Mouse (Mus musculus) MEL (cell line): Measurements from ENCODE around the gene Adam8. TPM values are rescaled to one million over a fixed set of nuclear protein-coding genes. Genes with fewer than 3 reads are reported as not detected.

Experiments used
- DNase-seq: peaks from one replicate; pipeline ENCODE4 v3.0.0; 2011; ENCODE audit warnings: low read depth, low spot score
- H3K27ac ChIP-seq: 2 replicates; pipeline ENCODE4 v1.5.1; 2012; ENCODE audit warnings: low read depth, mild to moderate bottlenecking, control low read depth, low read length, moderate library complexity; ENCODE audit not compliant: control insufficient read depth
- H3K27me3 ChIP-seq, 2 experiments: fragments of 150-350 bp in 1 of 2; sonication (generic) in 1 of 2; 2 replicates each; pipeline ENCODE4 v1.6.1; 2012; ENCODE audit warnings: low read length in 2 of 2, mild to moderate bottlenecking in 2 of 2, improper control_type of control experiment in 1 of 2, moderate library complexity in 1 of 2; ENCODE audit not compliant: insufficient read depth in 2 of 2, control insufficient read depth in 1 of 2
- H3K36me3 ChIP-seq, 2 experiments: 2 replicates each; pipeline ENCODE4 v1.6.1; 2012 to 2014; ENCODE audit warnings: low read length in 2 of 2, improper control_type of control experiment in 1 of 2, inconsistent platforms in 1 of 2, mild to moderate bottlenecking in 1 of 2; ENCODE audit not compliant: insufficient read depth in 2 of 2, control insufficient read depth in 1 of 2
- H3K4me1 ChIP-seq, 2 experiments: fragments of 150-350 bp in 1 of 2; sonication (generic) in 1 of 2; 2 replicates each; pipeline ENCODE4 v1.6.1; 2012; ENCODE audit warnings: low read length in 2 of 2, improper control_type of control experiment in 1 of 2, mild to moderate bottlenecking in 1 of 2; ENCODE audit not compliant: insufficient read depth in 2 of 2, control insufficient read depth in 1 of 2
- H3K4me3 ChIP-seq, 2 experiments: fragments of 150-350 bp in 1 of 2; sonication (generic) in 1 of 2; 2 replicates each; pipeline ENCODE4 v1.5.1; 2012; ENCODE audit warnings: low read depth in 2 of 2, low read length in 2 of 2, mild to moderate bottlenecking in 2 of 2, moderate library complexity in 2 of 2, control low read depth in 1 of 2, improper control_type of control experiment in 1 of 2; ENCODE audit not compliant: control insufficient read depth in 1 of 2, insufficient read depth in 1 of 2
- H3K79me2 ChIP-seq: 2 replicates; pipeline ENCODE4 v1.6.1; 2012; ENCODE audit warnings: mild to moderate bottlenecking, low read length, moderate library complexity; ENCODE audit not compliant: control insufficient read depth, poor library complexity, insufficient read depth
- H3K9ac ChIP-seq: 2 replicates; pipeline ENCODE4 v1.6.1; 2012; ENCODE audit warnings: low read depth, mild to moderate bottlenecking, control low read depth, low read length, moderate library complexity; ENCODE audit not compliant: control insufficient read depth, poor library complexity, severe bottlenecking
- H3K9me3 ChIP-seq: fragments of 150-350 bp; sonication (generic); replicated peaks from 2 replicates; pipeline ENCODE4 v1.6.1; 2012; ENCODE audit warnings: mild to moderate bottlenecking, low read length, improper control_type of control experiment, moderate library complexity; ENCODE audit not compliant: insufficient read depth
- BHLHE40 ChIP-seq: IDR thresholded peaks from 2 replicates; pipeline ENCODE4 v1.6.1; 2012; ENCODE audit warnings: low read depth, mild to moderate bottlenecking, inconsistent platforms, low read length, improper control_type of control experiment, borderline replicate concordance
- CHD1 ChIP-seq: IDR thresholded peaks from 2 replicates; pipeline ENCODE4 v1.6.1; 2012; ENCODE audit warnings: low read depth, mild to moderate bottlenecking, inconsistent platforms, low read length, improper control_type of control experiment
- CHD2 ChIP-seq: IDR thresholded peaks from 2 replicates; pipeline ENCODE4 v1.6.1; 2011; ENCODE audit warnings: low read length, improper control_type of control experiment
- E2F4 ChIP-seq: IDR thresholded peaks from 2 replicates; pipeline ENCODE4 v1.6.1; 2011; ENCODE audit warnings: low read depth, low read length, improper control_type of control experiment, borderline replicate concordance
- ELF1 ChIP-seq: IDR thresholded peaks from 2 replicates; pipeline ENCODE4 v1.6.1; 2014; ENCODE audit warnings: low read depth, mild to moderate bottlenecking, inconsistent platforms, low read length, improper control_type of control experiment, moderate library complexity
- EP300 ChIP-seq, 2 experiments: IDR thresholded peaks; 2 replicates each; pipeline ENCODE4 v1.6.1; 2011; ENCODE audit warnings: improper control_type of control experiment in 2 of 2, low read length in 2 of 2, low read depth in 1 of 2, mild to moderate bottlenecking in 1 of 2
- ETS1 ChIP-seq: IDR thresholded peaks from 2 replicates; pipeline ENCODE4 v1.6.1; 2012; ENCODE audit warnings: low read depth, mild to moderate bottlenecking, inconsistent platforms, low read length, improper control_type of control experiment, moderate library complexity
- GATA1 ChIP-seq: IDR thresholded peaks from 2 replicates; pipeline ENCODE4 v1.6.1; 2011; ENCODE audit warnings: low read depth, low read length, improper control_type of control experiment
- HCFC1 ChIP-seq: IDR thresholded peaks from 2 replicates; pipeline ENCODE4 v1.6.1; 2012; ENCODE audit warnings: low read depth, mild to moderate bottlenecking, inconsistent platforms, low read length, improper control_type of control experiment, moderate library complexity
- JUND ChIP-seq: IDR thresholded peaks from 2 replicates; pipeline ENCODE4 v1.6.1; 2011; ENCODE audit warnings: low read depth, mild to moderate bottlenecking, improper control_type of control experiment, low read length
- KAT2A ChIP-seq: conservative IDR thresholded peaks from 2 replicates; pipeline ENCODE4 v1.6.1; 2012; ENCODE audit warnings: low read depth, low read length, improper control_type of control experiment, inconsistent platforms
- MAFK ChIP-seq: IDR thresholded peaks from 2 replicates; pipeline ENCODE4 v1.6.1; 2011; ENCODE audit warnings: low read depth, mild to moderate bottlenecking, low read length, improper control_type of control experiment, borderline replicate concordance
- MAX ChIP-seq: IDR thresholded peaks from 2 replicates; pipeline ENCODE4 v1.6.1; 2011; ENCODE audit warnings: low read length, improper control_type of control experiment
- NELFE ChIP-seq: IDR thresholded peaks from 2 replicates; pipeline ENCODE4 v1.6.1; 2011; ENCODE audit warnings: low read depth, low read length, improper control_type of control experiment
- POLR2A ChIP-seq, 2 experiments: IDR thresholded peaks; 2 replicates each; pipeline ENCODE4 v1.6.1; 2011 to 2012; ENCODE audit warnings: low read length in 2 of 2, mild to moderate bottlenecking in 2 of 2, control low read depth in 1 of 2, improper control_type of control experiment in 1 of 2, low read depth in 1 of 2, moderate library complexity in 1 of 2; ENCODE audit not compliant: control insufficient read depth in 1 of 2, insufficient read depth in 1 of 2, poor library complexity in 1 of 2
- POLR2AphosphoS2 ChIP-seq: IDR thresholded peaks from 2 replicates; pipeline ENCODE4 v1.6.1; 2011; ENCODE audit warnings: low read length, improper control_type of control experiment
- RCOR1 ChIP-seq: IDR thresholded peaks from 2 replicates; pipeline ENCODE4 v1.6.1; 2012; ENCODE audit warnings: low read depth, mild to moderate bottlenecking, inconsistent platforms, low read length, improper control_type of control experiment
- SIN3A ChIP-seq: IDR thresholded peaks from 2 replicates; pipeline ENCODE4 v1.6.1; 2012; ENCODE audit warnings: low read length, improper control_type of control experiment, inconsistent platforms
- TCF12 ChIP-seq: IDR thresholded peaks from 2 replicates; pipeline ENCODE4 v1.6.1; 2014; ENCODE audit warnings: low read depth, mild to moderate bottlenecking, inconsistent platforms, low read length, improper control_type of control experiment, moderate library complexity
- USF1 ChIP-seq: IDR thresholded peaks from 2 replicates; pipeline ENCODE4 v1.6.1; 2014; ENCODE audit warnings: low read depth, mild to moderate bottlenecking, inconsistent platforms, low read length, improper control_type of control experiment, moderate library complexity
- USF2 ChIP-seq, 2 experiments: IDR thresholded peaks; 2 replicates each; pipeline ENCODE4 v1.6.1; 2011 to 2012; ENCODE audit warnings: improper control_type of control experiment in 2 of 2, low read length in 2 of 2, borderline replicate concordance in 1 of 2, inconsistent platforms in 1 of 2, low read depth in 1 of 2, mild to moderate bottlenecking in 1 of 2; ENCODE audit not compliant: insufficient read depth in 1 of 2
- ZKSCAN1 ChIP-seq: IDR thresholded peaks from 2 replicates; pipeline ENCODE4 v1.6.1; 2012; ENCODE audit warnings: low read depth, mild to moderate bottlenecking, inconsistent platforms, low read length, improper control_type of control experiment, moderate library complexity
- ZMIZ1 ChIP-seq: IDR thresholded peaks from 2 replicates; pipeline ENCODE4 v1.6.1; 2012; ENCODE audit warnings: low read depth, mild to moderate bottlenecking, inconsistent platforms, low read length, improper control_type of control experiment, moderate library complexity
- ZNF384 ChIP-seq: IDR thresholded peaks from 2 replicates; pipeline ENCODE4 v1.6.1; 2012; ENCODE audit warnings: low read depth, mild to moderate bottlenecking, inconsistent platforms, low read length, improper control_type of control experiment
- polyA plus RNA-seq, 2 experiments: library from polyadenylated mRNA; stranded (reverse) in 1 of 2; unstranded in 1 of 2; fragments of >175 nt in 1 of 2; fragments of >200 nt in 1 of 2; gene quantifications; 2 replicates each; pipeline versions ENCODE4 v1.2.1 to v1.2.4; 2012; ENCODE audit warnings: low replicate concordance in 2 of 2, low read depth in 1 of 2; ENCODE audit not compliant: insufficient read length in 2 of 2, insufficient read depth in 1 of 2, missing spikeins in 1 of 2
- total RNA-seq: library from RNA; depleted of rRNA; stranded (reverse); fragments of 300-350 nt; gene quantifications from 2 replicates; pipeline ENCODE4 v1.2.3, GENCODE M21; 2012

The Adam8 gene
- total and polyA plus RNA-seq, 3 experiments = 0.39 to 0.50 TPM; not detected in 1

DNA sequence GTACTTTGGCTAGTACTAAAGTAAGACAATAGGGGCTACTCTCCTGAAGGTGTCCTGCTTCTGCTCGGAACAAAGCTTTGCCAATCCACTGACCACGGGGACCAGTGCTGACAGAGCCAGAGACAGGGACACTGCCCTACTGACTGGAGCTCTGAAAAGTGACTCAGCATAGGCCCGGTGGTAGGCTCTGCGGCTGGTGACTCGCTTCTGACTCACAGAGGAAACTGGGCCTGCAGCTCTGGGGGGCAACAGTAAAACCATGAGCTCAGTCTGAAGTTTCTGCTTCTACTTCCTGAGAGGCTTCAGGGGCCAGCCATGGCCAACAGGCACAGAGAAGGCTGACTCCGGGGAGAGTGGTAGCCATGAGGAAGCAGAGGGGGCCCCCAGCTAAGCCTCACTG, 20.9 kb downstream of the Adam8 start:
- Histone ChIP-seq H3K9me3 (no peaks in the 10 kb centered on the region), H3K9ac (peak overlapping the region; percentile 36), H3K79me2 (no peaks in the 10 kb centered on the region), H3K27ac (peak overlapping the region; percentile 58), H3K4me3 (no peak overlapping the region), H3K4me1 (peaks cover 0 to 29% of the 10 kb centered on the region in 2 experiments; a peak in 3 of 4 replicates), H3K27me3 (no peaks in the 10 kb centered on the region), H3K36me3 (peaks cover 0 to 14% of the 10 kb centered on the region in 2 experiments; a peak in 2 of 4 replicates)
- peak; percentile 78 for DNase-seq
- TF ChIP-seq SIN3A = no peak
- TF ChIP-seq ZMIZ1 = no peak
- TF ChIP-seq RCOR1 = no peak
- no peak for TF ChIP-seq CHD1
- TF ChIP-seq BHLHE40 = no peak
- peak; percentile 26 to 45; a peak in 2 of 4 replicates for TF ChIP-seq EP300 (IDR thresholded peaks at IDR 0.05; ENCODE audit: low read depth in 1 of 2, low read length in 2 of 2)
- no peak for TF ChIP-seq MAFK
- TF ChIP-seq CHD2 = no peak
- TF ChIP-seq JUND = 0 out of 2 replicates have a peak, but pooled peaks have one; percentile 62
- 0 out of 2 replicates have a peak, but pooled peaks have one; percentile 43 for TF ChIP-seq ETS1
- no peak for TF ChIP-seq TCF12
- TF ChIP-seq USF2 (IDR thresholded peaks at IDR 0.05; ENCODE audit: borderline replicate concordance in 1 of 2, insufficient read depth in 1 of 2, low read depth in 1 of 2, low read length in 2 of 2) = no peak
- TF ChIP-seq, all 39 proteins: peak for 3

DNA sequence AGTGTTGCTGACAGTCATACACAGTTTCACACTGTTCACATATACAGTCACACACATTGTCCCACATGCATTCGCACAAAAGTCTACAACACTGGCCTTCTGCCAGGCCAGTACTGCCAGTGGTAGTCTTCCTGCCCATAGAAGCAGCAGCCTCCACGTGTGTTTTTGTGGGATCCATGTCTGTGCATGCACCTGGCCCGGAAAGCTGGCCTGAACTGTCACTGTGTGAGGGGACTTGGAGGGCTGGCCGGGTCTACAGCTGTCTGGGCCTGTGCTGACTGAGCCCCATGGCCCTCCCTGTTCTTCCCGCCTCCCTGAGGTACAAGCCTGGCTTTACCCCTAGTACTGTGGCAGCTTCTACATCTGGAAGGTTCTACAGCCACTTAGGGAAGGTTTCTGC, 21.4 kb downstream of the Adam8 start:
- peak overlapping the region; percentile 15; the same call in 1 of the 2 replicates for H3K9ac ChIP-seq

More for the DNA sequence above, 21.4 kb downstream of the Adam8 start:
- no peaks in the 10 kb centered on the region for H3K9me3 ChIP-seq
- no peaks in the 10 kb centered on the region for H3K27me3 ChIP-seq
- H3K36me3 ChIP-seq = peaks cover 0 to 14% of the 10 kb centered on the region in 2 experiments; a peak in 2 of 4 replicates
- no peak overlapping the region for H3K4me3 ChIP-seq
- peak overlapping the region; percentile 58 for H3K27ac ChIP-seq
- H3K79me2 ChIP-seq = no peaks in the 10 kb centered on the region
- no peak for TF ChIP-seq POLR2AphosphoS2
- no peak for TF ChIP-seq CHD1
- TF ChIP-seq ZKSCAN1 = no peak
- no peak for TF ChIP-seq KAT2A
- no peak for TF ChIP-seq ZNF384
- TF ChIP-seq ELF1 = no peak
- no peak for TF ChIP-seq NELFE
- TF ChIP-seq MAFK = no peak
- TF ChIP-seq SIN3A = no peak
- no peak for TF ChIP-seq CHD2
- TF ChIP-seq E2F4 = no peak
- no peak for TF ChIP-seq TCF12
- TF ChIP-seq MAX = no peak
- TF ChIP-seq USF1 = no peak
- TF ChIP-seq GATA1 = no peak
- TF ChIP-seq POLR2A (IDR thresholded peaks at IDR 0.05; ENCODE audit: control insufficient read depth in 1 of 2, insufficient read depth in 1 of 2, low read depth in 1 of 2, low read length in 2 of 2, poor library complexity in 1 of 2) = no peak
- no peak for TF ChIP-seq RCOR1
- no peak for TF ChIP-seq HCFC1
- TF ChIP-seq BHLHE40 = no peak
- peaks cover 0 to 29% of the 10 kb centered on the region in 2 experiments; a peak in 3 of 4 replicates for H3K4me1 ChIP-seq
- DNase-seq = no peak
